Mouse (Mus musculus) E14TG2a.4 (cell line): ENCODE data around the gene Kcnip4.

Source experiments
- CTCF ChIP-seq: conservative IDR thresholded peaks from 2 replicates; pipeline ENCODE4 v1.5.1; 2014; ENCODE audit warnings: low read length
- NANOG ChIP-seq: IDR thresholded peaks from 2 replicates; pipeline ENCODE4 v1.6.1; 2014; ENCODE audit warnings: borderline replicate concordance, low read length, mixed read lengths

DNA sequence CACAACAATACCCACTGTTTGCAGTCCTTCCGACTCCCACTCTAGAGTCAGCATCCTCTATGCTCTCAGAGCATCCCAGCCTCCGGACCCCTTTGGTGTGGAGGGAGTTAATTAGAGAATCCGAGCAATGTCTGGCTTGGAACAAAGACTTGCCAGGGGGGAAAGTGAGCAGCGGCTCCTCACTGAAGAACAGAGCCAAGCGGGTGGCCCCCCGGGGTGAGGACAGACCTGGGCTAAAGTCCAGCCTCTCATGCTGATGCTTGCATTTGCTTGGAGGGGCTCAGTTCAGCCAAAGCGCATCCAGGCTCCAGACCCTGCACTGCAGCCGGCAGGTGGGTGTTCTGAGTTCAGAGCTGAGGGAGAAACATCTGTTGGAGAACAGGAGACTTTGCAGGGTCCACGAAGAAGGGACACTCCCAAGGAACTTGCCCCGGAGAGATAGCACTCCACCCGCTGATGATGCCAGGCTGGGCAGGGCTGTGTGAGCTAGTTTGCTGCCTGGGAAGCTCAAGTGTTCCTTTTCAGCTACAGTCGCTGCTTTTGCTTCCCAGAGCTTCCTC lies 925.1 kb downstream of the Kcnip4 start:
- TF ChIP-seq CTCF (no peak), NANOG (no peak)
